Mouse (Mus musculus): Measurements from ENCODE around the gene Rpp40. TPM values are rescaled to one million over a fixed set of nuclear protein-coding genes. Genes with fewer than 3 reads are reported as not detected.

Rpp40 gene
- polyA plus RNA-seq, 1 experiment from 2014 or later: 8.6 TPM

- Histone ChIP-seq H3K4me3 (no peak overlapping the region), H3K36me3 (no peaks in the 10 kb centered on the region), H3K27me3 (no peaks in the 10 kb centered on the region), H3K9me3 (replicated peaks) (no peaks in the 10 kb centered on the region), H3K4me2 (no peak overlapping the region), H3K9ac (no peak overlapping the region), H3K27ac (no peak overlapping the region), H3K4me1 (replicated peaks) (peaks cover 3% of the 10 kb centered on the region; the same call in 1 of the 2 replicates)
- no peak for ATAC-seq (replicated peaks; ENCODE audit: insufficient number of reproducible peaks, insufficient read depth, low FRiP score, low read depth)
- WGBS: 93% methylated on average over 6 of the region's 6 CpGs
These were observed 54.6 kb downstream of the Rpp40 start for GRCm38 (mm10) chr13:35851581-35851980.

DNA sequence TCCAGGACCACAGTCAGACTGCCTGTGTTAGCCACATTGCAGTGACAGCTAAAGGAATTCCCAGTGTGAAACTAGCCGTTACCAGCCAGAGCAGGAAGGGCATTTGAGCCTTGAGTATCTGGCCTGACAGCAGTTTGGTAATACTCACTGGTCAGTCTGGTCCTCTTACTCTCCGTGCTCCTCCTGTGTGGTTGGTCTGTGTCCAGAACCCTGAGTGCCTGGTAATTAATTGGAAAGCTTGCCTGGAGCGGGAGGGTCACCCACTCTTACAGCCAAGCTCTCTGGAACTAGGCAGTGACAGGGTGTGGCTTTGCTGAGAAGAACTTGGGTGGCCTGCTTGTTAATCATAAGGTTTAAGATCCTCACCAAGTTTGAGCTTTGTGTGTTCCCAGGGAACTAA lies 57.5 kb downstream of the Rpp40 start:
- H3K27ac ChIP-seq: no peak overlapping the region
- no peak overlapping the region for H3K9ac ChIP-seq
- no peaks in the 10 kb centered on the region for H3K36me3 ChIP-seq
- H3K27me3 ChIP-seq: no peaks in the 10 kb centered on the region
- H3K4me1 ChIP-seq (replicated peaks): peaks cover 17% of the 10 kb centered on the region
- H3K4me3 ChIP-seq: no peak overlapping the region
- WGBS: 61% methylated on average over 3 of the region's 3 CpGs
- H3K9me3 ChIP-seq (replicated peaks): no peaks in the 10 kb centered on the region
- ATAC-seq (replicated peaks; ENCODE audit: insufficient number of reproducible peaks, insufficient read depth, low FRiP score, low read depth): no peak
- H3K4me2 ChIP-seq: no peak overlapping the region

DNA sequence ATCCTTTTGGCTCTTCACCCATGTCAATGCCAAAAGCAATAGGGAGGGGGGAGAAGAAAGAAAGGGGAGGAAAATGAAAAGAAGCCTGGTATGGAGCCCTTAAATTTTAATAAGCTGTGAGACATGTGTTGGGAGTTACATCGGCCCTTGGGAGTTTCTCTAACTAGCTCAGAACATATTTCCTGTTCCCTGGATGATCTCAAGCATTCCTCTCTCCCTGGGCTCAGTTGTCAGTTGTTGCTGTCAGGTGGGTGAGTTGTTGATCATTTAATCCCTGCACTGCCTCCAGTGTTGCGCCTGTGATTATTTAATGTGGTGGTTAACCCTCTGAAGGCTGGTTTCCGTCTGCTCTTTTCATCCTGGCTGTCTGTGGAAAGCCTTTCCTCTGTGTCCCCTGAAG lies 60.9 kb downstream of the Rpp40 start:
- no peak overlapping the region for H3K9ac ChIP-seq
- no peak overlapping the region for H3K4me2 ChIP-seq
- no peak overlapping the region for H3K4me3 ChIP-seq
- H3K9me3 ChIP-seq (replicated peaks): no peaks in the 10 kb centered on the region
- ATAC-seq (replicated peaks; ENCODE audit: insufficient number of reproducible peaks, insufficient read depth, low FRiP score, low read depth): no peak
- WGBS: 45% methylated on average over 3 of the region's 3 CpGs
- no peak overlapping the region for H3K27ac ChIP-seq
- no peaks in the 10 kb centered on the region for H3K36me3 ChIP-seq
- no peaks in the 10 kb centered on the region for H3K27me3 ChIP-seq
- H3K4me1 ChIP-seq (replicated peaks): peaks cover 24% of the 10 kb centered on the region

Other genes starting within 250 kb of the Rpp40 start
- gene Cdyl, start 246.5 kb downstream of the Rpp40 start, polyA plus RNA-seq (2015; fragmentation: Nextera tagmentation; extraction: Ambion mirVana): 10.0 and 10.7 TPM in 2 replicates
- 4.9 and 5.1 TPM in 2 replicates for gene Ppp1r3g, start 52.5 kb upstream of the Rpp40 start, polyA plus RNA-seq (2015; fragmentation: Nextera tagmentation; extraction: Ambion mirVana)
- 57.1 and 59.1 TPM in 2 replicates for gene Fars2, start 211.1 kb upstream of the Rpp40 start, polyA plus RNA-seq (2015; fragmentation: Nextera tagmentation; extraction: Ambion mirVana)
- gene Lyrm4, start 211.2 kb upstream of the Rpp40 start, polyA plus RNA-seq (2015; fragmentation: Nextera tagmentation; extraction: Ambion mirVana): 22.7 and 26.2 TPM in 2 replicates